Mouse (Mus musculus) forebrain, embryonic 16.5 days (tissue): ENCODE results near the gene Myo10. TPM values are rescaled to one million over a fixed set of nuclear protein-coding genes. Genes with fewer than 3 reads are reported as not detected.
"Not testable (repeated sequence)": the region's sequence is repeated elsewhere in the genome, so short reads cannot be mapped to it uniquely, and the experiment has no call there.

Experiments
- ATAC-seq: fragments of 200-750 bp; cut with Nextera tagmentation; 2 replicates; pipeline ENCODE4 v1.8.0; 2017; ENCODE audit warnings: mild to moderate bottlenecking, moderate library complexity
- H3K27ac ChIP-seq: fragments of 300-500 bp; sonication (generic); 2 replicates; pipeline ENCODE4 v1.5.1; 2014; ENCODE audit warnings: low read length, control low read depth
- H3K27me3 ChIP-seq: fragments of 300-500 bp; sonication (generic); replicated peaks from 2 replicates; pipeline ENCODE4 v1.6.1; 2014; ENCODE audit warnings: low read length; ENCODE audit not compliant: control insufficient read depth, insufficient read depth
- H3K36me3 ChIP-seq: fragments of 300-500 bp; sonication (generic); 2 replicates; pipeline ENCODE4 v1.6.1; 2014; ENCODE audit not compliant: control insufficient read depth, insufficient read depth
- H3K4me1 ChIP-seq: fragments of 300-500 bp; sonication (generic); replicated peaks from 2 replicates; pipeline ENCODE4 v1.6.1; 2014; ENCODE audit warnings: low read length; ENCODE audit not compliant: control insufficient read depth, insufficient read depth
- H3K4me2 ChIP-seq: fragments of 300-500 bp; sonication (generic); 2 replicates; pipeline ENCODE4 v1.6.1; 2014; ENCODE audit warnings: mild to moderate bottlenecking, low read length, control low read depth
- H3K4me3 ChIP-seq: fragments of 300-500 bp; sonication (generic); replicated peaks from 2 replicates; pipeline ENCODE4 v1.5.1; 2014; ENCODE audit warnings: mild to moderate bottlenecking, low read length, control low read depth
- H3K9ac ChIP-seq: fragments of 300-500 bp; sonication (generic); replicated peaks from 2 replicates; pipeline ENCODE4 v1.6.1; 2014; ENCODE audit warnings: low read depth, low read length, control low read depth
- H3K9me3 ChIP-seq: fragments of 300-500 bp; sonication (generic); 2 replicates; pipeline ENCODE4 v1.6.1; 2016; ENCODE audit warnings: low read length; ENCODE audit not compliant: control insufficient read depth
- WGBS: fragments of 180-500 bp; shearing (Covaris S2); extraction: QIAGEN DNeasy Blood & Tissue Kit; methylation state at CpG from one replicate; pipeline ENCODE4 v1.1.7; 2014; 5-methylcytosine and 5-hydroxymethylcytosine counted together
- polyA plus RNA-seq: library from polyadenylated mRNA; unstranded; fragments of >200 nt; fragmentation: Nextera tagmentation; extraction: Ambion mirVana; gene quantifications from 2 replicates; pipeline ENCODE4 v1.2.1, GENCODE M21; 2015

Gene Myo10
- polyA plus RNA-seq, 1 experiment from 2014 or later, result 38.4 TPM

GRCm38 (mm10) chr15:25706874-25707554 lies 84.7 kb downstream of the Myo10 start:
- H3K9ac ChIP-seq, result no peak overlapping the region
- no peak for ATAC-seq

GRCm38 (mm10) chr15:25707891-25708290 lies 85.6 kb downstream of the Myo10 start:
- no peaks in the 10 kb centered on the region for H3K36me3 ChIP-seq
- H3K4me2 ChIP-seq, result no peak overlapping the region
- WGBS, result 50% methylated on average over 1 of the region's 1 CpGs
- no peak overlapping the region for H3K4me3 ChIP-seq
- H3K9ac ChIP-seq, result no peak overlapping the region
- no peaks in the 10 kb centered on the region for H3K4me1 ChIP-seq
- H3K9me3 ChIP-seq, result no peaks in the 10 kb centered on the region
- no peak for ATAC-seq
- H3K27ac ChIP-seq, result no peak overlapping the region
- H3K27me3 ChIP-seq, result no peaks in the 10 kb centered on the region; the same call in 1 of the 2 replicates

More at GRCm38 (mm10) chr15:25706874-25707554, 84.7 kb downstream of the Myo10 start:
- WGBS, result 92% methylated on average over 19 of the region's 19 CpGs
- Histone ChIP-seq H3K27me3 (no peaks in the 10 kb centered on the region), H3K4me1 (no peaks in the 10 kb centered on the region), H3K27ac (no peak overlapping the region), H3K4me2 (no peak overlapping the region), H3K4me3 (no peak overlapping the region), H3K9me3 (no peaks in the 10 kb centered on the region), H3K36me3 (no peaks in the 10 kb centered on the region)

GRCm38 (mm10) chr15:25710876-25711275 lies 88.6 kb downstream of the Myo10 start:
- Histone ChIP-seq H3K4me3 (no peak overlapping the region), H3K27ac (no peak overlapping the region), H3K9me3 (no peaks in the 10 kb centered on the region), H3K36me3 (no peaks in the 10 kb centered on the region), H3K9ac (no peak overlapping the region), H3K27me3 (no peaks in the 10 kb centered on the region; the same call in 1 of the 2 replicates), H3K4me2 (no peak overlapping the region), H3K4me1 (peaks cover 18% of the 10 kb centered on the region)
- ATAC-seq, result no peak
- 91% methylated on average over 10 of the region's 10 CpGs for WGBS

GRCm38 (mm10) chr15:25712877-25713276 lies 90.6 kb downstream of the Myo10 start:
- no peak overlapping the region for H3K4me3 ChIP-seq
- no peak for ATAC-seq
- no peak overlapping the region for H3K9ac ChIP-seq
- no peaks in the 10 kb centered on the region; the same call in 1 of the 2 replicates for H3K27me3 ChIP-seq
- no peaks in the 10 kb centered on the region for H3K36me3 ChIP-seq
- no peak overlapping the region for H3K27ac ChIP-seq
- H3K4me1 ChIP-seq, result peaks cover 18% of the 10 kb centered on the region
- no peak overlapping the region for H3K4me2 ChIP-seq
- 52% methylated on average over 4 of the region's 4 CpGs for WGBS
- no peaks in the 10 kb centered on the region for H3K9me3 ChIP-seq

- ATAC-seq, result peak; percentile 68
- H3K4me1 ChIP-seq, result peaks cover 18% of the 10 kb centered on the region
- 30% methylated on average over 38 of the region's 38 CpGs for WGBS
- no peaks in the 10 kb centered on the region; the same call in 1 of the 2 replicates for H3K27me3 ChIP-seq
- no peaks in the 10 kb centered on the region for H3K9me3 ChIP-seq
- H3K4me2 ChIP-seq, result peak overlapping the region; percentile 63
- H3K36me3 ChIP-seq, result no peaks in the 10 kb centered on the region
- H3K4me3 ChIP-seq, result peak overlapping the region; percentile 41
- no peak overlapping the region for H3K27ac ChIP-seq
- H3K9ac ChIP-seq, result peak overlapping the region; percentile 48; the same call in 1 of the 2 replicates
Observed at GRCm38 (mm10) chr15:25713587-25714361, 91.4 kb downstream of the Myo10 start.

- ATAC-seq, result peak; percentile 29
- no peak overlapping the region for H3K9ac ChIP-seq
- no peaks in the 10 kb centered on the region; the same call in 1 of the 2 replicates for H3K27me3 ChIP-seq
- peaks cover 18% of the 10 kb centered on the region for H3K4me1 ChIP-seq
- no peaks in the 10 kb centered on the region for H3K9me3 ChIP-seq
- H3K36me3 ChIP-seq, result no peaks in the 10 kb centered on the region
- no peak overlapping the region for H3K27ac ChIP-seq
- H3K4me3 ChIP-seq, result no peak overlapping the region
- no peak overlapping the region for H3K4me2 ChIP-seq
- WGBS, result 48% methylated on average over 10 of the region's 10 CpGs
Observed at GRCm38 (mm10) chr15:25715218-25715995, 93.1 kb downstream of the Myo10 start.

GRCm38 (mm10) chr15:25715996-25716395 lies 93.7 kb downstream of the Myo10 start:
- Histone ChIP-seq H3K9me3 (no peaks in the 10 kb centered on the region), H3K27me3 (no peaks in the 10 kb centered on the region; the same call in 1 of the 2 replicates), H3K4me3 (no peak overlapping the region), H3K4me2 (no peak overlapping the region), H3K27ac (no peak overlapping the region), H3K9ac (no peak overlapping the region), H3K36me3 (no peaks in the 10 kb centered on the region), H3K4me1 (peaks cover 18% of the 10 kb centered on the region)
- 59% methylated on average over 11 of the region's 11 CpGs for WGBS
- ATAC-seq, result no peak

- peaks cover 18% of the 10 kb centered on the region for H3K4me1 ChIP-seq
- no peak overlapping the region for H3K4me3 ChIP-seq
- H3K4me2 ChIP-seq, result no peak overlapping the region
- H3K36me3 ChIP-seq, result no peaks in the 10 kb centered on the region
- H3K27ac ChIP-seq, result no peak overlapping the region
- no peaks in the 10 kb centered on the region for H3K9me3 ChIP-seq
- peak; percentile 24; the same call in 1 of the 2 replicates for ATAC-seq
- H3K9ac ChIP-seq, result no peak overlapping the region
- H3K27me3 ChIP-seq, result no peaks in the 10 kb centered on the region; the same call in 1 of the 2 replicates
- WGBS, result 15% methylated on average over 3 of the region's 3 CpGs
Observed at GRCm38 (mm10) chr15:25717006-25717405, 94.7 kb downstream of the Myo10 start.

- H3K36me3 ChIP-seq, H3K27ac ChIP-seq, H3K4me2 ChIP-seq, H3K9me3 ChIP-seq, H3K27me3 ChIP-seq, ATAC-seq, H3K9ac ChIP-seq, H3K4me3 ChIP-seq: not testable (repeated sequence)
- WGBS, result 100% methylated on average over 1 of the region's 4 CpGs
- peaks cover 19% of the 10 kb centered on the region for H3K4me1 ChIP-seq
Observed at GRCm38 (mm10) chr15:25718104-25718503, 95.8 kb downstream of the Myo10 start.
